Mouse (Mus musculus) testis, adult 2 months (tissue): ENCODE measurements around the gene Gpr161. TPM values are rescaled to one million over a fixed set of nuclear protein-coding genes. Genes with fewer than 3 reads are reported as not detected.

Experiments used
- H3K27ac ChIP-seq: fragments of 200-500 bp; 2 replicates; pipeline ENCODE4 v1.5.1; 2012; ENCODE audit warnings: low read depth, low read length; ENCODE audit not compliant: control insufficient read depth, insufficient read depth
- H3K27me3 ChIP-seq: fragments of 200-500 bp; 2 replicates; pipeline ENCODE4 v1.6.1; 2012; ENCODE audit warnings: mild to moderate bottlenecking, low read length, moderate library complexity; ENCODE audit not compliant: control insufficient read depth, insufficient read depth
- H3K36me3 ChIP-seq: fragments of 200-500 bp; 2 replicates; pipeline ENCODE4 v1.6.1; 2012; ENCODE audit warnings: mild to moderate bottlenecking, low read length; ENCODE audit not compliant: control insufficient read depth, insufficient read depth
- H3K4me1 ChIP-seq: fragments of 200-500 bp; 2 replicates; pipeline ENCODE4 v1.6.1; 2012; ENCODE audit warnings: low read length; ENCODE audit not compliant: control insufficient read depth, insufficient read depth
- H3K4me3 ChIP-seq: fragments of 200-500 bp; 2 replicates; pipeline ENCODE4 v1.5.1; 2012; ENCODE audit warnings: low read depth, mild to moderate bottlenecking, low read length, moderate library complexity, mixed read lengths; ENCODE audit not compliant: control insufficient read depth
- CTCF ChIP-seq: fragments of 200-500 bp; IDR thresholded peaks from 2 replicates; pipeline ENCODE4 v1.5.1; 2012; ENCODE audit warnings: low read depth, mild to moderate bottlenecking, inconsistent platforms, low read length, moderate library complexity; ENCODE audit not compliant: control insufficient read depth, insufficient read depth, insufficient replicate concordance
- POLR2A ChIP-seq: fragments of 200-500 bp; IDR thresholded peaks from 2 replicates; pipeline ENCODE4 v1.6.1; 2012; ENCODE audit warnings: low read depth, mild to moderate bottlenecking, inconsistent platforms, low read length, moderate library complexity; ENCODE audit not compliant: control insufficient read depth
- polyA plus RNA-seq: library from polyadenylated mRNA; depleted of rRNA; stranded (reverse); fragments of >200 nt; gene quantifications from 2 replicates; pipeline ENCODE4 v1.2.3, GENCODE M21; 2012; rRNA removed

Gpr161 gene
- polyA plus RNA-seq: 0.59 and 0.60 TPM in 2 replicates

GRCm38 (mm10) chr1:165295489-165295888 lies at the start of gene Gpr161:
Gene Gpr161 (plus strand): TSS chr1:165295789.
- no peak within 1 kb of the TSS for H3K27ac ChIP-seq
- H3K36me3 ChIP-seq: no peaks in the 10 kb centered on the region
- TF ChIP-seq POLR2A (no peak), CTCF (no peak)
- no peak within 1 kb of the TSS for H3K4me3 ChIP-seq
- no peaks in the 10 kb centered on the region for H3K4me1 ChIP-seq
- H3K27me3 ChIP-seq: no peaks in the 10 kb centered on the region

GRCm38 (mm10) chr1:165246587-165246986 lies 49.0 kb upstream of the Gpr161 start:
- no peak overlapping the region for H3K27ac ChIP-seq
- no peaks in the 10 kb centered on the region for H3K36me3 ChIP-seq
- no peak overlapping the region for H3K4me3 ChIP-seq
- no peaks in the 10 kb centered on the region for H3K4me1 ChIP-seq
- no peaks in the 10 kb centered on the region for H3K27me3 ChIP-seq
- no peak for TF ChIP-seq POLR2A
- no peak for TF ChIP-seq CTCF

GRCm38 (mm10) chr1:165247085-165247484 lies 48.5 kb upstream of the Gpr161 start:
- Histone ChIP-seq H3K36me3 (no peaks in the 10 kb centered on the region), H3K27ac (no peak overlapping the region), H3K27me3 (no peaks in the 10 kb centered on the region), H3K4me1 (no peaks in the 10 kb centered on the region), H3K4me3 (no peak overlapping the region)
- no peak for TF ChIP-seq POLR2A
- TF ChIP-seq CTCF: no peak

DNA sequence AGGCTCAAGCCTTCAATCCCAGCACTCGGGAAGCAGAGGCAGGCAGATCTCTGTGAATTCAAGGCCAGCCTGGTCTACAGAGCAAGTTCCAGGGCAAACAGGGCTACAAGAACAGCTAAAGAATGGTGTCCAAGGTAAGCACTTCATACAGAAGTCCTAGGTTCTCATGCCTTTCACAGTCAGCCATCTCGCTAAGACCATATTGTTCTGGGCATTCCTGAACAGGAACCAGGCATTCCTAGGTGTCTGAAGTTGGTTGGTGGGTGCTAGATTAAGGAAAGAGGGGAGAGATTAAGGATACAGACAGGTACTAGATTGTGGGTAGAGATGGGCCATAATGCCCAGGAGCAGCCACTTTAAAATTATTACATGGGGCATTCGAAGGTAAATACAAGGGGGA lies 47.8 kb upstream of the Gpr161 start:
- Histone ChIP-seq H3K4me1 (no peaks in the 10 kb centered on the region), H3K27ac (no peak overlapping the region), H3K4me3 (no peak overlapping the region), H3K36me3 (no peaks in the 10 kb centered on the region), H3K27me3 (no peaks in the 10 kb centered on the region)
- TF ChIP-seq CTCF (no peak), POLR2A (no peak)

- Histone ChIP-seq H3K36me3 (no peaks in the 10 kb centered on the region), H3K4me1 (no peaks in the 10 kb centered on the region), H3K27me3 (no peaks in the 10 kb centered on the region), H3K27ac (no peak overlapping the region), H3K4me3 (no peak overlapping the region)
- TF ChIP-seq CTCF: no peak
- no peak for TF ChIP-seq POLR2A
These were observed 46.7 kb upstream of the Gpr161 start for GRCm38 (mm10) chr1:165248842-165249241.

- Histone ChIP-seq H3K27ac (no peak overlapping the region), H3K27me3 (no peaks in the 10 kb centered on the region), H3K4me3 (no peak overlapping the region), H3K4me1 (no peaks in the 10 kb centered on the region), H3K36me3 (no peaks in the 10 kb centered on the region)
- TF ChIP-seq POLR2A: no peak
- no peak for TF ChIP-seq CTCF
These were observed 45.0 kb upstream of the Gpr161 start for GRCm38 (mm10) chr1:165250546-165250945.

- H3K4me1 ChIP-seq: no peaks in the 10 kb centered on the region
- TF ChIP-seq POLR2A (no peak), CTCF (peak; percentile 56; the same call in 1 of the 2 replicates)
- no peak overlapping the region for H3K4me3 ChIP-seq
- H3K36me3 ChIP-seq: no peaks in the 10 kb centered on the region
- H3K27me3 ChIP-seq: no peaks in the 10 kb centered on the region
- no peak overlapping the region for H3K27ac ChIP-seq
These were observed 43.4 kb upstream of the Gpr161 start for GRCm38 (mm10) chr1:165252027-165252671.
